Mouse (Mus musculus) C2C12 (cell line): ENCODE measurements around the gene Dxo. TPM values are rescaled to one million over a fixed set of nuclear protein-coding genes. Genes with fewer than 3 reads are reported as not detected.

Source experiments
- H3K27me3 ChIP-seq: one replicate; pipeline ENCODE4 v1.6.1; 2011; ENCODE audit not compliant: control insufficient read depth, insufficient read depth, insufficient read length
- H3K36me3 ChIP-seq: one replicate; pipeline ENCODE4 v1.6.1; 2011; ENCODE audit not compliant: control insufficient read depth, insufficient read depth
- H3K4me3 ChIP-seq: one replicate; pipeline ENCODE4 v1.5.1; 2011; ENCODE audit warnings: mild to moderate bottlenecking, control low read depth; ENCODE audit not compliant: poor library complexity, insufficient read depth, severe bottlenecking
- H3K79me2 ChIP-seq: one replicate; pipeline ENCODE4 v1.6.1; 2011; ENCODE audit not compliant: control insufficient read depth, insufficient read depth
- H3K79me3 ChIP-seq: one replicate; pipeline ENCODE4 v1.6.1; 2011; ENCODE audit warnings: low read depth, control low read depth
- H3ac ChIP-seq: one replicate; pipeline ENCODE3; 2011; ENCODE audit warnings: low read depth; ENCODE audit not compliant: control insufficient read depth, insufficient read length
- CEBPB ChIP-seq: IDR thresholded peaks from one replicate; pipeline ENCODE4 v1.6.1; 2011; ENCODE audit warnings: low read depth, mild to moderate bottlenecking, control low read depth, moderate library complexity
- CTCF ChIP-seq: IDR thresholded peaks from one replicate; pipeline ENCODE4 v1.5.1; 2011; ENCODE audit not compliant: control insufficient read depth, insufficient read depth, insufficient read length
- FOSL1 ChIP-seq: IDR thresholded peaks from one replicate; pipeline ENCODE4 v1.8.0; 2011; ENCODE audit warnings: mild to moderate bottlenecking, low read length; ENCODE audit not compliant: poor library complexity, insufficient read depth, severe bottlenecking
- MAX ChIP-seq: IDR thresholded peaks from one replicate; pipeline ENCODE4 v1.6.1; 2011; ENCODE audit warnings: mild to moderate bottlenecking, control low read depth
- MYOD1 ChIP-seq: IDR thresholded peaks from one replicate; pipeline ENCODE4 v1.6.1; 2011; ENCODE audit warnings: low read depth; ENCODE audit not compliant: control insufficient read depth, insufficient read length
- MYOG ChIP-seq: IDR thresholded peaks from one replicate; pipeline ENCODE4 v1.6.1; 2011; ENCODE audit not compliant: control insufficient read depth, insufficient read length; ENCODE audit errors: extremely low read depth
- USF1 ChIP-seq: IDR thresholded peaks from one replicate; pipeline ENCODE4 v1.6.1; 2011; ENCODE audit warnings: low read depth, mild to moderate bottlenecking, control low read depth, moderate library complexity
- polyA plus RNA-seq: library from polyadenylated mRNA; unstranded; fragments of >200 nt; fragmentation: generic; extraction: Trizol; gene quantifications from one replicate; pipeline ENCODE4 v1.2.1, GENCODE M21; 2012; ENCODE audit warnings: missing spikeins

Dxo gene
- polyA plus RNA-seq, 1 experiment = 27.2 TPM

DNA sequence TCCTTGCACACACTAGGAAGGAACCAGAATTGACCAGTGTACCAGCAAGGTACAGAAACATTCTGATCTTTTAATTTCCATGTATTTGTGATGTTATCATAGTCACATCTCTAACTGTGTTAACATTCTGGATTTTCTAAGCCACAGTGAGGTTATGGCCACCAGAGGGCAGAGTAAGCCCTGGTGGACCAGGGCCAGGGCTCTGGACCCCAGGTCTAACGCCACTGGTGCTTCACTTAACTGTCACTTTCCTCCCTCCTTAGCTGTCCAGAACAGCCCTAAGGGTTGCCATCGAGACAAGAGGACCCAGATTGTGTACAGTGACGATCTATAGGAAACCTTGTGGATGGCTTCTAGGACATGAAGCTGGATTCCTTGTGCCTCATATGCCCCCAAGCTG, 19.0 kb downstream of the Dxo start:
- H3K4me3 ChIP-seq = no peak overlapping the region
- TF ChIP-seq CTCF = peak; percentile 56
- no peak for TF ChIP-seq FOSL1
- H3K79me3 ChIP-seq = peaks cover 8% of the 10 kb centered on the region
- peaks cover 3% of the 10 kb centered on the region for H3K27me3 ChIP-seq
- H3K36me3 ChIP-seq = peaks cover 51% of the 10 kb centered on the region
- no peak overlapping the region for H3ac ChIP-seq
- H3K79me2 ChIP-seq = peaks cover 17% of the 10 kb centered on the region

DNA sequence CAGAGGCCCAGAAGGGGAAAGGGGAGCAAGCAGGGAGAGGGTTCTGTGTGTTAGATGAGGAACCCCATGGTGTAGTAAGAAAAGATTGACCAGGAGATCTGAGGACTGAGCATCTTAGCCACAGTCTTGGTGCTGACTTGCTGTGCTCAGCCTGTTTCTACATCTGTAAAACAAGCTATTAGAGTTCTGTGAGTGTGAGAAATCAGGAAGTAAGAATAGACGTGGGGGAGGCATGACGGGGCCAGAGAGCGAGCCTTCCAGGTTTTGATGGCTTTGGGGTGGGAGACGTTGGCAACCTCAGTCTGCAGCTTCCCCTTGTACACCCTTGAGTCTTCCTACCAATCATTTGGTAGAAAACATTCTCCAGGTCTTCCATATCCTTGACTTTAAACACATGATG, 21.9 kb downstream of the Dxo start:
- H3K27me3 ChIP-seq = peaks cover 15% of the 10 kb centered on the region
- no peaks in the 10 kb centered on the region for H3K79me3 ChIP-seq
- H3K4me3 ChIP-seq = no peak overlapping the region
- TF ChIP-seq FOSL1 = no peak
- no peak for TF ChIP-seq MAX
- no peak for TF ChIP-seq MYOD1
- peaks cover 32% of the 10 kb centered on the region for H3K36me3 ChIP-seq
- no peak overlapping the region for H3ac ChIP-seq
- H3K79me2 ChIP-seq = no peaks in the 10 kb centered on the region

DNA sequence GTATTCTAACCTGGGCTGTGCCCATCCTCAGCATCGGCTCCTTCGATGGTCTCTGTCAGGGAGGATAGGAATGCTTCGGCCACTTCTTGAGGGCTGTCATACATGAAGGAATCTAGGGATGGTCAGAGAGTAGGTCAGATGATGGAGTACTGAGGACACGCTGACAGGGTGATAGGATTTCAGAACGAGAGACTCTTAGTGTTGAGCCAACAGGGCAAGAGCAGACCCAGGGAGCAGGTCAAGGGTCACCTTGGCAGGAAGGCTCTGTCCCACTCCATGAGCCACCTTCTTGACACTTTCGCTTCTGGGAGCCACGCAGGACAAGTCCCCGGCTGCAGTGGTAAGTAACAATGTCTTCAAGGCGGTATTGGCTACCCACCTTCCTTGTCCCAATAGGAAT, 23.7 kb downstream of the Dxo start:
- H3K27me3 ChIP-seq = peaks cover 25% of the 10 kb centered on the region
- peaks cover 14% of the 10 kb centered on the region for H3K36me3 ChIP-seq
- H3K79me3 ChIP-seq = no peaks in the 10 kb centered on the region
- H3K4me3 ChIP-seq = no peak overlapping the region
- TF ChIP-seq MYOD1 (no peak), MYOG (no peak), CTCF (no peak), CEBPB (no peak), MAX (no peak), USF1 (no peak), FOSL1 (no peak)
- H3K79me2 ChIP-seq = no peaks in the 10 kb centered on the region
- no peak overlapping the region for H3ac ChIP-seq

DNA sequence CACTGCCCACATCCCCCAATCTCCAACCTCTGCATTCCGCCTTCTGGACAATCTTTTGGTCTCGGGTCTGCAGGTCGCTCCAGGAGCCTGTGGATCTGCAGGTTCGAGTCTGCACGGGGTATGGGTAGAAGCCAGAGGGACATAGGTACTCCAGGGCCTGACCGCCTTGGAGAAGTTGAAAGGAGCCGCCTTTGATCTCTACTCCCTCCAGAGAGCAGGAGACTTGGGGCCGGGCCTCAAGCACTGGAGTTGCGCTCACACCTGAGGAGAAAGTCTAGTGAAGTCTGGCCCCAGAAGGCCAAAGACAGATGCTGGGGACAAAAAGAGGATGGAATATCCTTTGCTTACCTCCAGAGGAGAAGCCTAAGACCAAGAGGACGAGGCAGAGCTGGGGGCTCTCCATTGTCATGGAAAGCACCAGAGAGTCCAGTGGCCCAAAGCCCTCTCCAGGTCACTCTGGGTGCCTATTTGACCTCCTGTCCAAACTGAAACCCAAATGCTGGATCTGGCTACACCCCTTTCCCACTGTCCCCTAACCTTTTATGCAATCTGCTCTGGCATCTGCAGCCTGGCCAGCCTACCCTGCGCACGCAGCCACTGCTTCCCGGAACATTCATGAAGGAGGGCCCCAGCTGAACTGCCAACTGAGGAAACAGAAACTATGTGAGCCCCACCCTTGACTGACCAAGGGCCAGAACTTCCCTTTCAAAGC, 25.0 kb downstream of the Dxo start:
- Histone ChIP-seq H3K27me3 (peaks cover 25% of the 10 kb centered on the region), H3K4me3 (no peak overlapping the region), H3K79me2 (no peaks in the 10 kb centered on the region), H3K79me3 (no peaks in the 10 kb centered on the region), H3K36me3 (peaks cover 5% of the 10 kb centered on the region), H3ac (no peak overlapping the region)
- no peak for TF ChIP-seq MYOD1
- TF ChIP-seq MYOG = no peak
- TF ChIP-seq FOSL1 = no peak
- TF ChIP-seq CEBPB = no peak
- no peak for TF ChIP-seq MAX
- no peak for TF ChIP-seq CTCF
- TF ChIP-seq USF1 = no peak

DNA sequence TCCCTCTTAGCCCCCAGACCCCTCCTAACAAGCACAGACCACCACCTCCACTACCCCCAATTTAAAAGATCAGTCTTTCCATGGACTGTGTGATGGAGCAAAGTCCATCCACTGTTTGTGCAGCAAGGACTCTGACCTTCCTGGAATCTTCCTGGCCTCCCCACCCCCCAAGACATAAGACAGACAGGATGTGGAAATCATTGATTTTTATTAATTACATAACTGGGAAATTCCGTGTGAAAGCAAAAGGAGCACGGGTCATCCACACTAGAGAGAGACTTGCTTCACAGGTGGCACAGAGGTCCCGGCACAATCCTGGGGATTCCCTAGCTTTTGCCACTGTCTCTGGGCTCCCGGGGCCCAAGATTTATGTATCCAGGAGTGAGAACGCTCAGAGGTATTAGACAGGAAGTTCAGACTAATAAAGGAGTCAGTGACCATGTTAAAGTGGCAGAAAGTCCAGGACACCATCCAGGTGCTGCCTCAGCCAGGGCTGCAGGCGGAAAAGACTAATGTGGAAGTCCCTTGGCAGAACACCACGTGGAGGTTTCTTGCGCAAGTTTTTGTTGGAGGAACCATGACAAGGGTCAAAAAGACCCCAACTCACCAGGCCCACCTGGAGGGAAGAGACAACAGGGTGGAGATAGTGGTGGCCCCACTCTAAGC, 25.7 kb downstream of the Dxo start, which contains the start of gene Cfb:
Gene Cfb (minus strand): TSS at position 103 of the 666 bp plus-strand sequence.
- Histone ChIP-seq H3K4me3 (no peak within 1 kb of the TSS), H3ac (no peak within 1 kb of the TSS), H3K36me3 (no peaks in the 10 kb centered on the region), H3K79me3 (no peaks in the 10 kb centered on the region), H3K79me2 (no peaks in the 10 kb centered on the region), H3K27me3 (peaks cover 25% of the 10 kb centered on the region)
- no peak for TF ChIP-seq CEBPB
- TF ChIP-seq USF1 = no peak
- no peak for TF ChIP-seq MAX
- TF ChIP-seq CTCF = no peak
- no peak for TF ChIP-seq FOSL1
- TF ChIP-seq MYOD1 = no peak
- TF ChIP-seq MYOG = no peak

DNA sequence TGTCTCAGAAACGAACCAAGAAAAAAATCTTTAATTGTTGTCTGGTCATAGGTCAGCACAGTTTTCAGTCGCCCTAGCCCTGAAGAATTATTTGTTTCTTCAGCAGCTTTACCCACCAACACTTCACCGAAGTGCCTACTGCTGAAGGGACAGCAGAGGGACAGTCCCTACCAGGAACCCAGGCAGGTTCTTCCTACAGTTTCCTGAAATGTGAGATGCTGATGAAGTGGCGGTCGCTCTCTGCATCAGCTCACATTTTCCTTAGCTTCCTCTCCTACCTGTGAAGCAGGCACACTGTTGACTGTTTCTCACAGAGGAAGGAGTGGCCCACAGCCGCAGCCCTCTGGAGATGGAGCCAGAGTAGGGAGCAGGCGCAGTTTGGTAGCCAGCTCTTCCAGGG, 29.2 kb downstream of the Dxo start:
- H3K27me3 ChIP-seq = peaks cover 21% of the 10 kb centered on the region
- H3K79me3 ChIP-seq = no peaks in the 10 kb centered on the region
- no peak overlapping the region for H3K4me3 ChIP-seq
- no peak for TF ChIP-seq MYOD1
- TF ChIP-seq USF1 = no peak
- no peak for TF ChIP-seq CEBPB
- TF ChIP-seq FOSL1 = no peak
- no peak for TF ChIP-seq CTCF
- no peak for TF ChIP-seq MYOG
- H3K36me3 ChIP-seq = no peaks in the 10 kb centered on the region
- no peak overlapping the region for H3ac ChIP-seq
- no peaks in the 10 kb centered on the region for H3K79me2 ChIP-seq
